Mouse (Mus musculus): ENCODE results near the gene Trim16.

Gene Trim16

DNA sequence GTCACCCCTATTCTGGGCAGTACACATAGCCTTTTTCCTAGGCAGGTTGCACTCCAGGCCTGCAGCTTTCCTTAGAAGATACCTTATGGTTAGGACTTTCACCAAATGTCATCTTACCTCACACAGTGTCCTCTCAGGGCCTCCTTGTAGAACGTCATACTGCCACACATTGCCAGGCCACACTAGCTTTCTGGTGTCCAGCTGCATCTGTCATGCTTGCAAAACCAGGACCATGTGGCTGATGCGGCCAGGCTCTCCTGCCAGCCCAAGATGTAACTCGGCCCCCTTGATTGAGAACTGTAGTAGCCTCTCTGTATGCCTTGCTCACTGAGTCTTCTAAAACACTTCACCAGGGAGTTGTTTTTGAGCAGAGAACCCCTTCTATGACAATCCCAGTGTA, 7.9 kb downstream of the Trim16 start:
- no peak for DNase-seq (ENCODE audit: low read depth, low spot score)

DNA sequence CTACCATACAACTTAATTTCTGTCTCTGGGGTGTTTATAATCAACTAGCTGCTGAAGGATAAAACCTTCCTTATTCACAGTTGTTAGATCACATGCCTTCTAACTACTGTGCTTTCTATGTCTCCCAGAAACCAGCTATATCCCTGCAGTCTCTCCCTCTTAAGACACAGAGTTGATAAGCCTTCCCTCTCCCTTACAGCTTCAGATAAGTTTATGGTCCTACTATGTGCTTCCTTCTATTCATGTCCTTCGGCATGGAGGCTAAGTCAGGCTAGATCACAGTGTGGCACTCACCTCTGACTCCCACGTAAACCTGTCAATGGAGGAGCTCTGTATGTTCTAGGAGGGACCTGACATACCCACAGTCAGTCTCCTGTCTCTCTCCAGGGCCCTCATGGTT, 10.4 kb downstream of the Trim16 start:
- no peak for DNase-seq (ENCODE audit: low read depth, low spot score)

DNA sequence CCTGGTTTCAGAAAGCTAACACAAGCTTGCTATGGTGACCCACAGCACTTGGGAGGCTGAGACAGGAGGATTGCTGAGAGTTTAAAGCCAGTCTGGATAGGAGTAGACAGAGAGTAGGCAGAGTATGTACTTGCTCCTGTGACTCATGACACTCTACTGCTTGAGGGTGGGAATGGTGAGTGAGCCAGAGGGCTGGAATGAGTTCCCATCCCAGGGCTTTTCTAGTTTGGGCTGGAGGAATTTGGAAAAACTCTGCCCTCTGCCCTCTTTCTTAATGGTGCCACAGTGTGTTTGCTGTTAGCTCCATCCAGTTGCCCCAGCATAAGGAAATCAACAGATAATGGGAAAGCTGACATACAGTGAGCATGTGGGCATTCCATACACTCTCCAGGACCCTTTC, 11.9 kb downstream of the Trim16 start:
- no peak for DNase-seq (ENCODE audit: low read depth, low spot score)

DNA sequence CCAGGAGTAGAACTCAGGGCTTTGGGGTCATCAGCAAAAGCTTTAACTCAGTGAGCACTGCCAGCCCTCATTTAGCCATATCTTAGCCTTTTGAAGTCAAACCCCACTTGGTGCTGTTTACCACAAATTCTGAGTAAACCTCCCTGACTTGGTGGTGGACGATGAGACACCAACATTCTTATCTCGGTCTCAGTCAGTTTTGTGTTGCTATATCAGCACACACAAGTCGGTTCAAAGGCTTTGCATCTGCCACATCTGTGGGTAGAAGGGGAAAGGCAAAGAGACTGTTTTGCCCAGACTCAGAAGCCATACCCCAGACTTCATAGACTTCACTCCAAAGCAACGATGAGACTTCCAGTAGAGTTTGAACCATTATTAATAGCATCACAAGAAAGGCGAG, 24.5 kb downstream of the Trim16 start:
- DNase-seq (ENCODE audit: low read depth, low spot score): no peak

DNA sequence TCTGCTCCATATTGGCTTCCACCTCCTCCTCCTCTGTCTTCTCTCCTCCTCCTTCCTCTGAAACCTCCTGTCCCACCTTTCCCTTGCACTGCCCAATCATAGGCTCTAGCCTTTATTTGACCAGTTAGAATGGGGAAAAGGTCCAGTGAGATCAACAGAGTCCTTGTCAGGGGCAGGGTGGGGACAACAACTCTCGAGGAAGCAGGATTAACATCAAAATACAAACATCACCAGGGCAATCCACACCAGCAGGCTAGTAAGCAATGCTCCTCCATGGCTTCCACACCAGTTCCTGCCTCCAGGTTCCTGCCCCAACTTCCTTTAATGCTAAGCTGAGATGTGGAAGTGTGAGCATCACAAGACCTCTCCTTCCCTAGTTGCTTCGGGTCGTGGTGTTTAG, 25.7 kb downstream of the Trim16 start:
- no peak for DNase-seq (ENCODE audit: low read depth, low spot score)

DNA sequence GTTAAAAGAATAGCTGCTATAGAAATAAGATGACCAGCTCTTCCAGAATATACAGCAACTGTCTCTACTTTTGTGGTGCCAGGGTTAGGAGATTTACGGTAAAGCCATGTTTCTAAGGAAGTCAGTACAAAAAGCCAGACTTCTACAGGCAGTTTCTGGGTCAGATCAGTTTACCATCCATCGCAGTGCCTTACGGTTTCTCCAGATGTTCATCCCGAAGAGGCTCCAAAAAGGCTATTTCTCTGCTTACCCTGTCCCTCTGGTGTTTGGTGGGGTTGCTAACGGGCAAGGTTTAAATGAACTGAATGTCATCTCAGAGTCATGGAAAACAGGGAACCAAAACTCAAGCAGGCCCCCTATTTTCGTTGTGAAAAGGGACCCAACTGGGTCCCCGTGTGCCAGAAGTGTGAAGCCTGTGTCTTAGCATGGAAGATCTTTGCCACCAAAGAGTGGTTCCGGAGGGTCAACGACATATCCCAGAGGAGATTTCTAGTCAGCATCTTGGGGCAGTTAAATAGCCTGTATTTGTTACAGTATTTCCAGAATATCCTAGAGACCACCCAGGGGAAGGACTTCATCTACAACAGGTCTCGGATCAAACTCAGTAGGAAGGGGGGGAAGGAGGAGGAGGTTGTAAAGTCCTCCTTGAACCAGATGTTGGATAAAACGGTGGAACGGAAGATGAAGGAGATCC, 27.1 kb downstream of the Trim16 start, which contains the start of gene Fbxw10:
Gene Fbxw10 (plus strand): TSS at position 109 of the 694 bp plus-strand sequence.
- peak; percentile 20 for DNase-seq (ENCODE audit: low read depth, low spot score)

DNA sequence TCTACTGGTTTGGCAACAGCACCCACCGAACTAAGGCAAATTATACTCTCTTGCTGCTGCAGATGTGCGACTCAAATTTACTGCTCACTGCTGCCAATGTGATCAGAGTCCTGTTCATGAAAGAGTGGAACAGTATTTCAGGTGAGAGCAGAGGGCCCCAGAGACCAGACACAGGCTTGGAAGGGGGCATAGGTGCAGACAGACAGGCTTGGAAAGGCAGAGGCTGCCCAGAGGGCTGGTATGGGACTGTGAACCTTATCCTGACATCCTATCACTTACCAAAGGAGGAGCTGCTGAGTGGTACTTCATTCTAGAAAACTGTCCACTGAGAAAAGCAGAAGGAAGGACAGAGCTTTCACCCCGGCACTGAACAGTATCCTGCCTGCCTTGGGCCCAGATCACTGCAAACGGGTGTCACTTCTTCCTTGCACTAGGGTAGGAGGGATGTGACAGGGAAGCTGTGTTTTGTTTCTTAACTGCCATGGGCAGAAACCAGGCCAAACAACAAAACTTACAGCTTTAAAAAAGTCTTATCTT, 27.7 kb downstream of the Trim16 start:
- no peak for DNase-seq (ENCODE audit: low read depth, low spot score)

DNA sequence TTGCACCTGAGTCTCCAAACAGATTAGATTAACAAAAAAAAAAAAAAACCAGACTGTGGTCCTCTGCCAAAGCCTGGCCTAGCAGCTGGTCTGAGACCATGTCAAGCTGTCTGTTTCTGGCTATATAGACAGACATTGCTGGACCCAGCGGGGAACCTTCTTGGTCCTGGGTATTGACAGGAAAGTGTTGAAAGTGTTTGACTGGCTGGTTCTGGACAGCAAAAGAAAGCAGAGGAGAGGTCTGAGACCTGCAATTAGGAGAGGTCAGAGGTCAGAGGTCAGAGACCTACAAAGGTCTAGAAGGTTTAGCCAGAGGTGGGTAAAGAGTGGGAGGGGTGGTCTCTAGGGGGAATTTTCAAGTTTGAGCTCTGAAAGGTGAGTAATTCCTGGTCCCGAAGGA, 28.3 kb downstream of the Trim16 start:
- DNase-seq (ENCODE audit: low read depth, low spot score): no peak

DNA sequence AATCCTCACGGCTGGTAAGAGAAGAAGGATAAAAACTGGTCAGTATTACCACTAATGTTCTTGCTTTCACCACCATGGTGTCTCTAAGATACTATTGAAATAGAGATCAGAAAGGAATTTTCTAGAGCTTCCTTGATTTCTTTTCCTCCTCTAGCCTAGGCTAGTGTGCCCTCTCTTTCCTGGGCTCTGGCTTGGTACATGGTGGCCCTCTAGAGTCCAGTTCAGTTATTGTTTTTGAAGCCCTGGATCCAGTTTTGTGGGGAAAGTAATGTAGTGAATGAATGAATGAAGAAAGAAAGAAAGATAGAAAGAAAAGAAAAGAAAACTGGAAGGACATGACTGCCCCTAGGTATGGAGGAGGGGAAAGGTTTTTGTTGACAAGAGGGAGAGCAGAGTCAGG, 31.2 kb downstream of the Trim16 start:
- no peak for DNase-seq (ENCODE audit: low read depth, low spot score)

DNA sequence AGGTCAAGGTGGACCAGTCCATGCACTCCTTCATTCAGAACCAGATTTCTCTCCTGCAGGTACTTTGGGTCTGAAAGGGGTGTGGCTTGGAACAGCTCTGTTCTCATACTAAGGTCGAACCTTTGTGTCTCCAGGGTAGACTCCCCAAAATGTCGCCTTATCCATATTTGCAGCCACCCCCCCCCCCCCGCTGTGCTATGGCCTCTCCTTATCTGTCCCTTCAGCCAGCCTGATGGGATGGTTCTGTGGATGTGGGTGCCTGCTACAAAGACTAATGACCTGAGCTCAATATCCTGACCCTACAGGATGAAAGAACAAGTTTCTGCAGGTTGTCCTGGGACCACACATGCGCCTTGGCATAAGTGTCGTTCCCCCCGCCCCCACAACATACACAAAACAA, 33.3 kb downstream of the Trim16 start:
- no peak for DNase-seq (ENCODE audit: low read depth, low spot score)

DNA sequence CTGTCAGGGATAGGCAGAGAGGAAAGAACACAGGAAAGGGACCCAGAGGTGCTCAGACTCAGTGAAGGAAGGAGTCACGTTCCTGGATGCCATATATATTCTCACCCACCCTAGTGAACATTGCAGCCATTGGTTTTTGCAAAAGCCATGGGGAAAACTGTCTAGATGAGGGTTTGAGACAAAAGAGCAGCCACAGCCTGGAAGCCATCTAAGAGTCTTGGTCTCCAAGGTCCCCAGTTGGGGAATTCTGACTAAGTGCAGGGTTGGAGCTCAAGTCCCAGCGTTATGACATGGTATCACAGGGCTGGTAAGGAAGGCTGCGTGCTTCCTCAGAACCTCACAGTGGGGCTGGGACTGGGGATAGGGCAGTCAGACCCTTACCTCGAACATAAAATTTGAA, 45.5 kb downstream of the Trim16 start:
- DNase-seq (ENCODE audit: low read depth, low spot score): no peak

DNA sequence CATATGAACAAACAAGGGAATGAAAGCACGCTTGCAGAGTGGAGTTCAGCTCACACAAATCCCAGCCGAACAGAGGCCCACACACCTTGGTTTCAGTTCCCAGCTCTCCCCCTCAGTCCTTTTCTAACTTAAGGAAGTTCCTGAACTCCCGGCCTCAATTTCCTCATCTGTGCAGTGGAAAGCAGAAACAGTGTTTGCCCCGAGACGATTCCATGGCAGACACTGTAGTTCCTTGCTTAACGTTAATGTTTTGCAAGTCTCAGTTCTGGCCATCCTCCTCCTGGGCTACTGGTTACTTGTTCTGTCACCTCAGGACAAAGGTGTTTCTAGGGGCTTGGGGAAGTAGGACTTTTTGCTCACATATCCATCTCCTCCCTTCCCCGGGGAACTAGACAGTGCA, 46.7 kb downstream of the Trim16 start:
- no peak for DNase-seq (ENCODE audit: low read depth, low spot score)

DNA sequence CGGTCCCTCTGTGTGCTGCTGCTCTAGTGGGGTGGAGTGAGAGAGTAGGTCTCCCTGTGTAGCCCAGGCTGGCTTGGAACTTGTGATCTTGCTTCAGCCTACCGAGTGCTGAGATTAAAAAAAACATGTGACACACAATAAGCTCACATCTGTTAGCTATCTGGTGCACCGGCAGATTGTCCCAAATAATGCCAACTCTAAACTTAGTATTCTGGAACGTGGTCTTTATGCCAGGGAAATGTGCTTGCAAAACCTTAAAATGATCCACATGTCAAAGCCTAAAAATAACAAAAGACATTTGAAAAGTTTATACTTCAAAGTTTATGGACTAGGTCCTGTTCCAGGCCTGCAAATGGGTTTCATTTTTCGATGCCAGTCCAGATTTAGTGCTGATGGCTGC, 49.2 kb downstream of the Trim16 start:
- DNase-seq (ENCODE audit: low read depth, low spot score): no peak

DNA sequence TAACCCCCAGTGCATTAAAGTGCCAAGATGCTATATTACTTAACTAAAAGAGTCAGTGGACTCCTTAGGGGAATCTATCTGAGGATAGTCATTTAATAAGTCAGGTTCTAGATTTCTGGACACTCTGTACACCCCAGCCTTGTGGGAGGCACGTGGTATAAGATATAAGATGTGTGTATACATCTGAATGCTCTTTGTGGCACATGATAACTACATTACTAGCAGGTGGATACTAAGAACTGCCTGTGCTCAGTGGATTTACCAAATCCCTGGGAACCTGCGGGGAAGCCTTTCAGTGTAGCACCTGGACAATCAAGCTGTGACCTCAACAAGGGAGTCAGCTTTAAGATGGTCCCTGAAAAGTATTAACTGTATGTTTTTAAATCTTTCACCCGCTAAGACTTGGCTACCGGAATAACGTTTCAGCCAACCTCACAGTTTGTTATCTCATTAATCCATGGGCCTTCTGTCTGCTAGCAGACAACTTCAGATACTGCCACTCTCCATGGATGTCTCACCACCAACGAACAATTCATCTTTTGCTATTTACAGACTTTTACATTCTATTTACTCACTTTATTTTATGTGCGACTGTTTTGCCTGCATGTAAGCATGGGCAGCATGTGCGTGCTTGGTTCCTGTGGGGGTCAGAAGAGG, 49.8 kb downstream of the Trim16 start:
- no peak for DNase-seq (ENCODE audit: low read depth, low spot score)

DNA sequence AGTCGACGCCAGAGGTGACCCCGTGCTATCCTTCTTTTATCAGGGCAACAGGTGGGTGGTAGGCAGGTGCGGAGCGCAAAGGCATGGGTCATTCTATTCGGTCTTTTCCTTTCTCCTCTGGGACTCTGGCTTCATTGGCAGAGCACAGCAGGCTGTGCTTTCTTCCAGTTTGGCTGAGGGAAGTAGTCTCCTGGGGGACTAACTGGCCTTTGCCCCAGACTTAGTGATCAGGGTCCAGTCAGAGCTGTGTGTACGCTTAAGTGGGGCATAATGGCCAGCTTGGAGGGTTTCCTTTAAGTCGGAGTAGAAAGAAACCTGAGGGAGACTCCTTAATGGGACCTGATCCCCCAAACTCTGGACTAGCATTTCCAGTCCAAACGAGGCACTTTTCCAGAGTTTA, 53.4 kb downstream of the Trim16 start:
- DNase-seq (ENCODE audit: low read depth, low spot score): no peak

DNA sequence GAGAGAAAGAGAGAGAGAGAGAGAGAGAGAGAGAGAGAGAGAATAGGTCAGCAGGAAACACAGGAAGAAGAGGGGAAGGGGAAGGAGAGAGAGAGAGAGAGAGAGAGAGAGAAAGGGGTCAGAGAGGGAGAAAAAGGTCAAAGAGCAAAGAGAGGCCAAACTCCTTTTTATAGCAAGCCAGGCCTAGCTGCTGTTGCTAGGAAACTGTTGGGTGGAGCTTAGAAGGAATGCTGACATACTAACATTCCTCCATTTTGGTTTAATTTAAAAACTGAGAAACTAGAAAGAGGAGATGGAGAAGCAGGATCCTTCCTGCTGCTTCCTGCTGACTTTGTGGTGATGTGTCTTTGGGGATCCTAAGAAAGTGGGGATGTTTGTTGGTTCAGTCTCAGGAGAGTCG, 55.7 kb downstream of the Trim16 start:
- no peak for DNase-seq (ENCODE audit: low read depth, low spot score)

DNA sequence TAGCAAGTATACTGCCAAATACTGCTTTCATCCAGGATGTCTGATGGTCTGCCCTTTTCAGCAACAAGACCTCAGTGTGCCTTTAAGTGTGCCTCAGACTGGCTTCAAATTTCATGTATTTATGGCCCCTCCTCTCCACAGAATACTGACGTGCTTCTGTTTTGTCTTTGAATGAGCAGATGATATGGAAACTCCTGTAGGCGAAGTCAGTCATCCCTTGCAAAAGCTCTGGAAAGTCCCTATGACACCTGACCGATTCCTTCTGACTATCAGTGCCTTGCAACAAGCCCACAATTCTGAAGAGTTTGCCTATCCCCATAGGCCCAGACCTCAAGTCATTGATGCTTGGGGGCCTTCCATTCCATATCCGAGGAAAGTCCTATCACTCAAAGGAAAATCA, 56.4 kb downstream of the Trim16 start:
- no peak for DNase-seq (ENCODE audit: low read depth, low spot score)

DNA sequence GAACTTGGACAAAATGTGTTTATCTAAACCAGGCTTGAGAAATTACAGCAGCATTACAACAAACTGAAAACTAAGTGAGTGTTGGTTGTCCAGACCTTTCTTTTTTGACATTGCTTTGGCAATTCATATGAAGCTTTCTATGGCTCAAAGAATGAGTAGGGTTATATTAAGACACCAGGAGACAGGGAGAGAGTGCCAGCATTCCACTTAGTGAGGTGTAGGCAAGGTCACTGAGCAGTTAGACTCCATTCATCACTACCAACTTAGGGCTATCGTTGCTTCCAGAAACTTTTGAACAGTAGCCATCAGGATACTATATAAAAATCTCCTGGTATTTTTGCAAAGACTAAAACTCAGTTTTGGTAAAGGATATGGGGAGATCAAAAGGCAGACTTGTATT, 57.4 kb downstream of the Trim16 start:
- DNase-seq (ENCODE audit: low read depth, low spot score): no peak

DNA sequence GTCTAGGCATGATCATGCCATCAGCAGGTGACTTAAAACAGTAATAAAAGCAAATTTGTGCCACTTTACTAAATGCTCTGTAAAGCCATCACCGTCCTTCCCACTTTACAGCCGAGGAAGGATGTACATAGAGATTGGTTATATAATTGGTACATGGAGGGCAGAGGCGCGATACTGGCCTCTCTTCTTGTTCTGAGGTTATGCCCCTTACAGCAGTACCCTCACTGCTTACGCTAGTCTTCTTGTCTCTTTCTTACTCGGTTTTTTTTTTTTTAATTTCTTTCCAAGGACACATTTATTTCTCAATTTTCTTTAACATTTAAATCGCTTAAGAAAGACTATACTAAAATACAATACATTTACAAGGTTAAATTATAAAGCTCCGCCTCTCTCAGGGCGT, 58.7 kb downstream of the Trim16 start:
- DNase-seq (ENCODE audit: low read depth, low spot score): no peak

DNA sequence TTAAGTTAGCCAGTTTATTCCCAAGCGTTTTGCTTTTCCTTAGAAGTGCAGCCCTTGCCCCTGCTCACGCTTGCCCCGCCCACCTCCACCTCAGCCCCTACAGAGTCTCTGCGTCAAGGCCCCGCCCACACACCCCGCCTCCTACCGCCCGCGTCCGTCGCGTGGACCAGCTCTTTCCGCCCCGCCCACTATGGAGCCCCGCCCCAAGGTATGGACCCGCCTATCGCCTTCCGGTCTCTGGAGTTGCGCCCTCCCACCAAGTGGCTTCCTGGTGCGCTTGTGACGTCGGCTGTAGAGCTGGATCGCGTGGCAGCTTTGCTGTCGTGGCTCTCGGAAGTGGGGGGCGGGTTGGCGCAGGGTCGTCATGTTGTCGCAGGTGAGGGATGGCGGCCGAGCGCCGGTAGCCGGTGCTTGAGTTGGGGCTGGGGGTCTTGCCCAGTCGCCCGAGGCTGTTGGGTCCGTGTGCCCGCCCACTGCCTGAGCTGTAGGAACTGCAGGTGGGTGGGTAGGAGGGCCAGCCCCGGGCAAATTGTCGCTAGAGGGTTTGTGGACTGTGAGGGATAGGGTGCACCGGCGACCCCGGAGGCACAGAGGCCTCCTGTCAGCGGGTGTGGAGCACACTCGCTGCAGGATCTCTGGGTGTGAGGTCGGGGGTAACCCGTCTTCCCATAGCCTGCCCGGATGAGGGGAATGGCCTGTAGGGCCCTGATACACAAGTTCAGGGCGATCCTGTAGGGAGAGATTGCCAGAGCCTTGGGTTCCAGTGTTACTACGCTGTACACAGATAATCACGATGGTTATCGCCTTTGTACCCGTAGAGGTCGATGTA, 59.4 kb downstream of the Trim16 start, which contains the start of gene Tvp23b:
Gene Tvp23b (plus strand): TSS at position 236 of the 829 bp plus-strand sequence.
- peak; percentile 94 for DNase-seq (ENCODE audit: low read depth, low spot score)

DNA sequence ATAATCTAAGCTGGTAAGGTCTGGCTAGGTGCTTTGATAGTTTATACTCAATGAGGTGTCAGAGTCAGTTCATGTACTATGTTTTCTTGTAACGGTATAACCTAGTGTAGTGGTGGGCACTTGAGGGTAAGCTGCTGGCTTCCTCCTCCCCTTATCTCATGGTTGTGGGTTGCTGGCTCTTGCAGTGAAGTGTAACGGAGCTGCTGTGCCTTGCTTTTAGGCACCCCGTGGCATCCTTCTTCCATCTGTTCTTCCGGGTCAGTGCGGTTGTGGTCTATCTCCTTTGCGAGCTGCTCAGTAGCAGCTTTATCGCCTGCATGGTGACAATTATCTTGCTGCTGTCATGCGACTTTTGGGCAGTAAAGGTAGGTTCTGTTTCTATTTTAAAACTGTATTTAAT, 63.4 kb downstream of the Trim16 start:
- DNase-seq (ENCODE audit: low read depth, low spot score): no peak

DNA sequence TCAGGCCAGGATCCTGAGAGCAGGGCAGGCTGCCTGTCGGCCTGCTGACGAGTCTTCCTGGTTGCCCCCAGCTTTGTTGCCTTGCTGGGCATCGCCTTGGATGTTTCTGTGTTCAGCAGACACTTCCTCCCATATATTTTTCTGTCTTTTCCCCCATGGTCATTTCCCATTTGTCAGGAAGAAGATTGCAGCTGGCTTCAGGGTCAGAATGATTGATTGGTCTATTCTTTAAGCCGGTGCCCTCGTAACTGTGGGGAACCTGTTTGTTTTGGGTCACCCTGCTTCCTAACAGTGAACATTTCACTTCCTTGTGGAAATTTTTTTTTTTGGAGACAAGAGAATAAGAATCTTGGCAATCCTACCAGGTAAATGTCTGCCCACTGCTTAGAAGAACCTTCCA, 65.3 kb downstream of the Trim16 start:
- DNase-seq (ENCODE audit: low read depth, low spot score): no peak
